Mouse (Mus musculus) bone marrow, adult 2 months (tissue): Measurements from ENCODE around the gene Tma7. TPM values are rescaled to one million over a fixed set of nuclear protein-coding genes. Genes with fewer than 3 reads are reported as not detected.

Experiments
- H3K27ac ChIP-seq: fragments of 200-500 bp; 2 replicates; pipeline ENCODE4 v1.5.1; 2012; ENCODE audit warnings: low read depth, mild to moderate bottlenecking, control low read depth, inconsistent platforms, low read length; ENCODE audit not compliant: control insufficient read depth, poor library complexity, insufficient read depth
- H3K4me1 ChIP-seq: fragments of 200-500 bp; 2 replicates; pipeline ENCODE4 v1.6.1; 2011; ENCODE audit warnings: low read length; ENCODE audit not compliant: control insufficient read depth, insufficient read depth
- H3K4me3 ChIP-seq: fragments of 200-500 bp; replicated peaks from 2 replicates; pipeline ENCODE3; 2011; ENCODE audit warnings: mild to moderate bottlenecking, low read depth, low read length, control low read depth; ENCODE audit not compliant: control insufficient read depth
- CTCF ChIP-seq: fragments of 200-500 bp; IDR thresholded peaks from 2 replicates; pipeline ENCODE4 v1.5.1; 2011; ENCODE audit warnings: low read length, control low read depth; ENCODE audit not compliant: control insufficient read depth, insufficient read depth
- POLR2A ChIP-seq: fragments of 200-500 bp; IDR thresholded peaks from 2 replicates; pipeline ENCODE4 v1.6.1; 2011; ENCODE audit warnings: low read depth, mild to moderate bottlenecking, control low read depth, low read length, borderline replicate concordance; ENCODE audit not compliant: control insufficient read depth
- WGBS: fragments of 180-500 bp; shearing (Covaris S2); methylation state at CpG from one replicate; pipeline ENCODE4 v1.1.7; 2018; 5-methylcytosine and 5-hydroxymethylcytosine counted together
- polyA plus RNA-seq: library from polyadenylated mRNA; stranded (reverse); fragments of >200 nt; gene quantifications from 2 replicates; pipeline ENCODE4 v1.2.4, GENCODE M21; 2011; ENCODE audit warnings: low replicate concordance; ENCODE audit not compliant: missing spikeins, insufficient read depth, insufficient read length

The Tma7 gene
- polyA plus RNA-seq, 1 experiment: 254 TPM

DNA sequence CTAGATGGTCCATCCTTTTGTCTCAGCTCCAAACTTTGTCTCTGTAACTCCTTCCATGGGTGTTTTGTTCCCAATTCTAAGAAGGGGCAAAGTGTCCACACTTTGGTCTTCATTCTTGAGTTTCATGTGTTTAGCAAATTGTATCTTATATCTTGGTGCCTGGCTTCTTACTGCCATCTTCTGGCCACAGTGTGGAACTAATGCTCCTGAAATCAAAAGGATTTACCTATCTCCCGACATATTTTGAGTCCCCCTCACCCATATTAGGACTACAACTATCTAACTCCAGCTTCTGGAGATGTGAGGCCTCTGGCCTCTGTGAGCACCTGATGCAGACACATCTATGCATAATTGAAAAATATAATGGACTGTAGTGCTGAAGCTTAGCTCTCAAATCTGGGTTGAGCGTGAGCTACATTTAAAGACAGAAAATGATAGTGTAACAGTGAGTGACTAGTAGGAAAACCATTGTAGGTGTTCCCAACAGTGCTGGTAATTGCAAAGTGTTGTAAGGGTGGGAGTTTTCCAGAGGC lies 40.2 kb upstream of the Tma7 start:
- Histone ChIP-seq H3K27ac (no peak overlapping the region), H3K4me1 (no peaks in the 10 kb centered on the region), H3K4me3 (no peak overlapping the region)
- no peak for TF ChIP-seq POLR2A
- WGBS: 40% methylated on average over 2 of the region's 2 CpGs

GRCm38 (mm10) chr9:109120956-109121355 lies 38.6 kb upstream of the Tma7 start:
- no peaks in the 10 kb centered on the region for H3K4me1 ChIP-seq
- H3K4me3 ChIP-seq: no peak overlapping the region
- no peak overlapping the region for H3K27ac ChIP-seq
- WGBS: 86% methylated on average over 6 of the region's 6 CpGs
- TF ChIP-seq POLR2A (no peak), CTCF (no peak)

DNA sequence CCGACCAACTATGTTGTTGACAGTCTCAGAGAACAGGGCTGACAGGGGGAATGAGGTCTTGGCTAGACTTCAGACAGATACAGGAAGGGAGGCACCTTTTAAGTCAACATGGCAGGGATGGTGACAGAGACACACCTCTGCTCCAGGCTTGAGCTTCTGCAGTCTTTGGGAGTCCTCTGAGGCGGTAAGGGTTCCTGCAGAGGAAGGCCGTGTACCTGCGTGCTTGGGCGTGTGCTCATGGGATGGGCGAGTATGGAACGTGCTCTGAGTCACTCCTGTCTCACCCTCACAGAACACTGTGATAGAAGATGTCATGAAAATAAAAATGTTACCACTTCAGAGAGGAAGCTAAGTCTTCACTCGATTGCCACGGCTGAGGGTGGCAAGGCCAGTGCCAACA lies 37.2 kb upstream of the Tma7 start:
- Histone ChIP-seq H3K4me3 (no peak overlapping the region), H3K27ac (no peak overlapping the region), H3K4me1 (no peaks in the 10 kb centered on the region)
- WGBS: 81% methylated on average over 9 of the region's 9 CpGs
- no peak for TF ChIP-seq POLR2A
- no peak for TF ChIP-seq CTCF

- Histone ChIP-seq H3K27ac (no peak overlapping the region), H3K4me3 (no peak overlapping the region), H3K4me1 (no peaks in the 10 kb centered on the region)
- 54% methylated on average over 4 of the region's 4 CpGs for WGBS
- TF ChIP-seq POLR2A: no peak
- no peak for TF ChIP-seq CTCF
Observed at GRCm38 (mm10) chr9:109118106-109118505, 35.7 kb upstream of the Tma7 start.

- no peak overlapping the region for H3K4me3 ChIP-seq
- WGBS: 79% methylated on average over 10 of the region's 10 CpGs
- H3K27ac ChIP-seq: no peak overlapping the region
- no peaks in the 10 kb centered on the region for H3K4me1 ChIP-seq
- TF ChIP-seq POLR2A (no peak), CTCF (no peak)
Observed at GRCm38 (mm10) chr9:109116205-109116604, 33.8 kb upstream of the Tma7 start.

- H3K27ac ChIP-seq: no peak overlapping the region
- no peaks in the 10 kb centered on the region for H3K4me1 ChIP-seq
- 84% methylated on average over 7 of the region's 7 CpGs for WGBS
- no peak overlapping the region for H3K4me3 ChIP-seq
- no peak for TF ChIP-seq POLR2A
- TF ChIP-seq CTCF: no peak
Observed at GRCm38 (mm10) chr9:109114871-109115270, 32.5 kb upstream of the Tma7 start.

DNA sequence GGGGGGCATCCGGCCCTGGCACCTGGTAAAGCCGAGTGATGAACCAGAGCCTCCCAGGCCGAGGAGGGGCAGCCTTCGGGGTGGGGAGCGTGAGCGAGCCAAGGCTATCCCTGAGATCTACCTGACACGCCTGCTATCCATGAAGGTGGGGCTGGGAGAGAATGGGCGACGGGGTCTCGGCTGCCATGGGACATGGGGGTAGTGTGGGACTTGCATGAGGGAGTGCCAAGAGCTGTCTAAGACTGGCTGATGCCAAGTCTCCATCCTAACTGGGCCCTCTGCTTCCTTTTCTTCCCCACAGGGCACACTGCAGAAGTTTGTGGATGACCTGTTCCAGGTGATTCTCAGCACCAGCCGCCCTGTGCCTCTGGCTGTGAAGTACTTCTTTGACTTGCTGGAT lies 31.9 kb upstream of the Tma7 start:
- no peak overlapping the region for H3K4me3 ChIP-seq
- 85% methylated on average over 11 of the region's 11 CpGs for WGBS
- no peaks in the 10 kb centered on the region for H3K4me1 ChIP-seq
- TF ChIP-seq CTCF (no peak), POLR2A (no peak)
- no peak overlapping the region for H3K27ac ChIP-seq

GRCm38 (mm10) chr9:109113331-109113730 lies 30.9 kb upstream of the Tma7 start:
- H3K4me1 ChIP-seq: no peaks in the 10 kb centered on the region
- no peak overlapping the region for H3K4me3 ChIP-seq
- no peak overlapping the region for H3K27ac ChIP-seq
- WGBS: 81% methylated on average over 8 of the region's 8 CpGs
- no peak for TF ChIP-seq CTCF
- TF ChIP-seq POLR2A: no peak

- no peak for TF ChIP-seq POLR2A
- TF ChIP-seq CTCF: no peak
- H3K27ac ChIP-seq: no peak overlapping the region
- 91% methylated on average over 9 of the region's 9 CpGs for WGBS
- no peak overlapping the region for H3K4me3 ChIP-seq
- H3K4me1 ChIP-seq: no peaks in the 10 kb centered on the region
Observed at GRCm38 (mm10) chr9:109111591-109111990, 29.2 kb upstream of the Tma7 start.
